Mouse (Mus musculus): ENCODE results near the gene Aldh3b3. TPM values are rescaled to one million over a fixed set of nuclear protein-coding genes. Genes with fewer than 3 reads are reported as not detected.

Aldh3b3 gene
- polyA plus RNA-seq, 1 experiment = 0.97 TPM

GRCm38 (mm10) chr19:3983527-3984200 is 25.2 kb downstream of the Aldh3b3 start:
- 92% methylated on average over 9 of the region's 9 CpGs for WGBS
- Histone ChIP-seq H3K4me3 (ENCODE audit: control insufficient read depth, insufficient read depth, low read length) (no peak overlapping the region), H3K4me1 (replicated peaks; ENCODE audit: control insufficient read depth, insufficient read depth, low read length) (peaks cover 16% of the 10 kb centered on the region), H3K36me3 (ENCODE audit: control insufficient read depth, insufficient read depth, low read length) (no peaks in the 10 kb centered on the region), H3K27me3 (ENCODE audit: control insufficient read depth, insufficient read depth, low read length) (no peaks in the 10 kb centered on the region), H3K27ac (ENCODE audit: control insufficient read depth, insufficient read depth, low read length) (no peak overlapping the region)
- TF ChIP-seq POLR2A (IDR thresholded peaks at IDR 0.05; ENCODE audit: control insufficient read depth, extremely low read depth, insufficient read depth, low read length, poor library complexity) = no peak
- TF ChIP-seq CTCF (IDR thresholded peaks at IDR 0.05; ENCODE audit: borderline replicate concordance, control insufficient read depth, extremely low read depth, insufficient read depth, low read length, poor library complexity) = no peak
- no peak for DNase-seq

- 51% methylated on average over 8 of the region's 8 CpGs for WGBS
- H3K36me3 ChIP-seq (ENCODE audit: control insufficient read depth, insufficient read depth, low read length) = no peaks in the 10 kb centered on the region
Observed at GRCm38 (mm10) chr19:3985261-3985681, 26.8 kb downstream of the Aldh3b3 start.

DNA sequence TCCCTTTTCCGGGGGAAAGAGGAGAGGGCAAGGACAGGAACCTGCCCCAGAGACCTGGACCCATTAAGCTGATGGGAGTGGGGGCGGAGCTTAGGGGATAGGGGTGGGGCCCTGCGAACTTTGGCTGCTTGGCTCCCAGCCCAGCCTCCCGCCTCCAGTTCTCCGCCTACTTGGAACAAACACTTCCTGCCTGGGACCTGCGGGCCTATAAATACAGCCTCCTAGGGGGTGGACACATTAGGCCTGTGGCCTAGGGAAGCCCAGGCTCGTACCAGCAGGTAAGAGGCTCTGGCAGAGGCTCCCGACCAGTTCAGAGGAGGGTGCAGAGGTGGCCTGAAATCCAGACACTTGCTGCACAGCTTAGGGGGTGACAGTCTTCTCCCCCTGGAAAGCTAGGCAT is 27.9 kb downstream of the Aldh3b3 start, which contains the start of gene Acy3:
Gene Acy3, plus strand, starts transcription at position 237 of the 400 bp plus-strand sequence.
- Histone ChIP-seq H3K27me3 (ENCODE audit: control insufficient read depth, insufficient read depth, low read length) (no peaks in the 10 kb centered on the region), H3K36me3 (ENCODE audit: control insufficient read depth, insufficient read depth, low read length) (no peaks in the 10 kb centered on the region), H3K4me1 (replicated peaks; ENCODE audit: control insufficient read depth, insufficient read depth, low read length) (peaks cover 16% of the 10 kb centered on the region), H3K4me3 (ENCODE audit: control insufficient read depth, insufficient read depth, low read length) (no peak within 1 kb of the TSS), H3K27ac (ENCODE audit: control insufficient read depth, insufficient read depth, low read length) (no peak within 1 kb of the TSS)
- WGBS = 53% methylated on average over 8 of the region's 8 CpGs
- DNase-seq = no peak
- TF ChIP-seq CTCF (IDR thresholded peaks at IDR 0.05; ENCODE audit: borderline replicate concordance, control insufficient read depth, extremely low read depth, insufficient read depth, low read length, poor library complexity) = no peak

More at GRCm38 (mm10) chr19:3985261-3985681, 26.8 kb downstream of the Aldh3b3 start:
- Histone ChIP-seq H3K27me3 (ENCODE audit: control insufficient read depth, insufficient read depth, low read length) (no peaks in the 10 kb centered on the region), H3K4me1 (replicated peaks; ENCODE audit: control insufficient read depth, insufficient read depth, low read length) (peaks cover 16% of the 10 kb centered on the region), H3K4me3 (ENCODE audit: control insufficient read depth, insufficient read depth, low read length) (no peak overlapping the region), H3K27ac (ENCODE audit: control insufficient read depth, insufficient read depth, low read length) (no peak overlapping the region)
- no peak for DNase-seq
- TF ChIP-seq POLR2A (IDR thresholded peaks at IDR 0.05; ENCODE audit: control insufficient read depth, extremely low read depth, insufficient read depth, low read length, poor library complexity) (no peak), CTCF (IDR thresholded peaks at IDR 0.05; ENCODE audit: borderline replicate concordance, control insufficient read depth, extremely low read depth, insufficient read depth, low read length, poor library complexity) (no peak)

- 97% methylated on average over 14 of the region's 14 CpGs for WGBS
Observed at GRCm38 (mm10) chr19:3988066-3988465, 29.6 kb downstream of the Aldh3b3 start.

GRCm38 (mm10) chr19:3988750-3989149 is 30.3 kb downstream of the Aldh3b3 start:
- no peaks in the 10 kb centered on the region for H3K27me3 ChIP-seq (ENCODE audit: control insufficient read depth, insufficient read depth, low read length)
- H3K4me1 ChIP-seq (replicated peaks; ENCODE audit: control insufficient read depth, insufficient read depth, low read length) = peaks cover 16% of the 10 kb centered on the region
- no peak for DNase-seq
- no peak overlapping the region for H3K27ac ChIP-seq (ENCODE audit: control insufficient read depth, insufficient read depth, low read length)
- H3K4me3 ChIP-seq (ENCODE audit: control insufficient read depth, insufficient read depth, low read length) = no peak overlapping the region
- 95% methylated on average over 4 of the region's 4 CpGs for WGBS
- no peaks in the 10 kb centered on the region for H3K36me3 ChIP-seq (ENCODE audit: control insufficient read depth, insufficient read depth, low read length)
- TF ChIP-seq CTCF (IDR thresholded peaks at IDR 0.05; ENCODE audit: borderline replicate concordance, control insufficient read depth, extremely low read depth, insufficient read depth, low read length, poor library complexity) (no peak), POLR2A (IDR thresholded peaks at IDR 0.05; ENCODE audit: control insufficient read depth, extremely low read depth, insufficient read depth, low read length, poor library complexity) (no peak)

More at GRCm38 (mm10) chr19:3988066-3988465, 29.6 kb downstream of the Aldh3b3 start:
- Histone ChIP-seq H3K4me1 (replicated peaks; ENCODE audit: control insufficient read depth, insufficient read depth, low read length) (peaks cover 16% of the 10 kb centered on the region), H3K36me3 (ENCODE audit: control insufficient read depth, insufficient read depth, low read length) (no peaks in the 10 kb centered on the region), H3K4me3 (ENCODE audit: control insufficient read depth, insufficient read depth, low read length) (no peak overlapping the region), H3K27me3 (ENCODE audit: control insufficient read depth, insufficient read depth, low read length) (no peaks in the 10 kb centered on the region), H3K27ac (ENCODE audit: control insufficient read depth, insufficient read depth, low read length) (no peak overlapping the region)
- DNase-seq = no peak
- TF ChIP-seq CTCF (IDR thresholded peaks at IDR 0.05; ENCODE audit: borderline replicate concordance, control insufficient read depth, extremely low read depth, insufficient read depth, low read length, poor library complexity) (no peak), POLR2A (IDR thresholded peaks at IDR 0.05; ENCODE audit: control insufficient read depth, extremely low read depth, insufficient read depth, low read length, poor library complexity) (no peak)

DNA sequence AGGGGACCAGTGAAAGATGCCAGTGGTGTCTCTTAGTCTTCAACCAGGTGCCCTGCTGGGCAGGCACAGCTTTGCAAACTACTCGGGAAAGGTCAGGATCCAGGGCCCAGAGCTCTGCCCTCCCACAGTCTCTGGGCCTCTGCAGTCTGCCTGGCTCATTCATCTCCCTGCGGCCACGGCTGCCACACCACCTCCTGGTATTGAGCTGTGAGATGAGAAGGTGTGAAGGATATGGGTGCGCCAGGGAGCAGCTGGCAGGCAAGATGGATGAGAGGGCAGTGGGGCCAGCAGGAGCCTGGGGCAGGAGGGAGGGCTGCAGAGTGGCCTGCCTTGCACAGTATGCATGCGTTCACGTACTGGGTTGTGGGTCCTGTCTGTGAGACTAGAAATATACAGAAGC is 32.4 kb downstream of the Aldh3b3 start:
- Histone ChIP-seq H3K36me3 (ENCODE audit: control insufficient read depth, insufficient read depth, low read length) (no peaks in the 10 kb centered on the region), H3K27ac (ENCODE audit: control insufficient read depth, insufficient read depth, low read length) (no peak overlapping the region), H3K4me1 (replicated peaks; ENCODE audit: control insufficient read depth, insufficient read depth, low read length) (0 out of 2 replicates have a peak, but pooled peaks cover 5% of the 10 kb centered on the region), H3K4me3 (ENCODE audit: control insufficient read depth, insufficient read depth, low read length) (no peak overlapping the region), H3K27me3 (ENCODE audit: control insufficient read depth, insufficient read depth, low read length) (no peaks in the 10 kb centered on the region)
- TF ChIP-seq CTCF (IDR thresholded peaks at IDR 0.05; ENCODE audit: borderline replicate concordance, control insufficient read depth, extremely low read depth, insufficient read depth, low read length, poor library complexity) = no peak
- no peak for TF ChIP-seq POLR2A (IDR thresholded peaks at IDR 0.05; ENCODE audit: control insufficient read depth, extremely low read depth, insufficient read depth, low read length, poor library complexity)
- no peak for DNase-seq
- WGBS = 90% methylated on average over 6 of the region's 6 CpGs
